Mouse (Mus musculus) embryonic stem cell, embryonic (primary cell): ENCODE measurements around the gene Mllt11.

ENCODE experiments used
- CTCF ChIA-PET, 4 experiments: fragments of 300-600 bp in 2 of 4; fragments of 350-600 bp in 2 of 4; sonication (Branson Sonifier 250); formaldehyde crosslinking; loops; one replicate each; lab custom pipeline; 2022; ENCODE audit warnings: inconsistent platforms in 2 of 4; lab: Charles Lee
- POLR2A ChIA-PET, 4 experiments: fragments of 300-600 bp in 2 of 4; fragments of 350-600 bp in 2 of 4; sonication (Branson Sonifier 250); formaldehyde crosslinking; loops; one replicate each; lab custom pipeline; 2022; ENCODE audit warnings: antibody characterized with exemption in 4 of 4, inconsistent platforms in 1 of 4; lab: Charles Lee

Gene Mllt11

DNA sequence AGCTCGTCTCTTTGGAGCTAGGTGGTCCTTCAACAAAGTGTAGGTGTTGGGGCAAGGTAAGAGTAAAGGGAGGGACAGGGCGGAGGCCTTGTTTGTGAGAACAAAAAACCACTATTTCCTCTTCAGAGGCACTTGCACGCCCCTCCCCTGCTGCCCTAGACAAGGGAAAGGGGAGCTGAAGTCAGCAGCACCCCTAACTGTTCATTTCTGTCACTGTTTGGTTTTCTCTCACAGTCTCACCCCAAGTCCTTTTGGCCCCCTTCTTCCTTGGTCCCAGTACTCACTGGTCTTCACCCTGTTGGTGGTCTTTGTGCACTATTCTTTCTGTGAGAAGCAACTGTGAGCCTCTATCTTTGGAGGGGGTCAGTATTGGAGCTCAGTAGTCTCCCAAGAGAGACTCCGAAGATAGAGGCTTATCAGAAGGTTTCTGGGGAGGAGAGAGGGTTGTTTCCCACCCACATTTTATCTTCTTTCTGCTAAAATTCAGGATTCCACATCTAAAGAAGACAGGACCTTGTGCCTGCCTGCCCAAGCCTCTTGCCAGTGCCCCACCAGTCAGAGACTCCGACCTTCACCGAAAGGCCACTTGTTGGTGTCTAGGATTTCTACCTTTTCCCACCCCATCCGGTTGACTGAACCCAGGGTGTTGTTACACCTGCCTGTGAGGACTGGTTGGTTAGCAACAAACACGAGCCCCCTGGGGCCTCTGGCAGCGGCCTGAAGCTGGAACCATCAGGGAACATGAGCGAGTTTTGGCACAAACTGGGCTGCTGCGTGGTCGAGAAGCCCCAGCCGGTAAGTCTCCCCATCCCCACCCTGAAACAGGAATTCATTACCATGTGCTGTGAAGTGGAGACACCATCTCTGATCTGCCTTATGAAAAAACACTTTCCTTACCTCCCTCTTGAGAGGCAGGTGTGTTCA is at the start of gene Mllt11:
Gene Mllt11, minus strand, starts transcription at position 874 of the 924 bp plus-strand sequence.
- ChIA-PET CTCF (interaction anchor here (0.5 to 2.1 kb wide), 15 partner anchors 9 to 383 kb away, joined by 3 to 16 read pairs (median 3); partner anchors contain the start of genes Gabpb2 (in 2 of the 4) and Gm128 (in 1 of the 4)), POLR2A (interaction anchor here (0.6 to 19.2 kb wide), 54 partner anchors 7 to 1181 kb away, joined by 3 to 360 read pairs (median 5); partner anchors contain the start of genes Gm128 (in 4 of the 4), Gabpb2 (in 3 of the 4), Bnipl (in 2 of the 4) and Mindy1 (in 2 of the 4))

DNA sequence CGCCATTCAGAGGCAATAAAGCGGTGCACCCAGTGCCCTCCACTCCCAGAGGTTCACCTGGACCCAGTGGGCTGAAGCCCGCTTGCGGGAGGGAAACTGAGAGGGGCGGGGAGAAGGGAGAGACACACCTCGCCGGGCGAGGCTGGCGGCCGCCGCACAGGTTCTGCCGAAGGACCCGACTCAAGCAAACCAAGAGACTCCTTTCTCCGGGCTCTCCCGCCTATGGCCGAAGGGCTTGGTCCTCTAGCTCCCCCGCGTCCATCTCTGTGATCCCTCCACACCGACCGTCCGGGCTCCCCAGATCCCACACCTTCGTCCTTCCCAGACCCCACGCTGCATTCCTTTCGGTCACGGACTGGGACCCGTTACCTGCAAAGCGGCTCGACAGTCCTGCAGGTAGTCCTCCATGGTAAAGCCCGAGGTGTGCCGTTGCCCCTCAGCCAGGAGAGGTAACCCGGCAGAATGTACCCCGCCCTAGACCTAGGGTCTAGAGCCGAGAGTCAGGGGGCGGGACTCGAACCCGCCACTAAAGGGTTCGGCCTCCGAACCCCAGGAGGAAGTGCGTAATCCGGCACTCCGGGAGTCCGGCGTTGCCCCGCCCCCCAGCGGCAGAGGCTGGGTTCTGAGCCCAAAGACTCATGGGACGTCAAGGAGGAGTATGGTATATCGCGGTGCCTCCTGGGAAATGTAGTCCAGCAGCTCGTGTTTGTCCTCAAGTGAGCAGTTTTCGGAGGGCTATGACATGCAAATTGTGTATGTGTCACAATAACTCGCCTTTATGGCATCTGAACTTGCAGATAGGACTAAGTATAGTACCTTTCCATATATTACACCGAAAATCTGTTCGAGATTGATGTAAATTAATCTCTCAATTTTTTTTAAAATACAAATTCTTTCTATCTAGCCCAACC is 49.5 kb upstream of the Mllt11 start, which contains the start of the genes Mindy1 and Prune1:
Gene Mindy1, plus strand, starts transcription at position 130 of the 911 bp plus-strand sequence.
Gene Prune1, minus strand, starts transcription at position 861 of the 911 bp plus-strand sequence.
- ChIA-PET POLR2A (interaction anchor here (0.6 to 5.9 kb wide), 51 partner anchors 8 to 1198 kb away, joined by 3 to 51 read pairs (median 4); partner anchors contain the start of genes Cdc42se1 (in 2 of the 4), Cers2 (in 2 of the 4), Mllt11 (in 2 of the 4) and Bnipl (in 1 of the 4)), CTCF (interaction anchor here (0.6 to 1.6 kb wide), 13 partner anchors 9 to 868 kb away, joined by 3 to 5 read pairs (median 3); partner anchors contain the start of genes Cers2 (in 1 of the 4) and Gabpb2 (in 1 of the 4))

DNA sequence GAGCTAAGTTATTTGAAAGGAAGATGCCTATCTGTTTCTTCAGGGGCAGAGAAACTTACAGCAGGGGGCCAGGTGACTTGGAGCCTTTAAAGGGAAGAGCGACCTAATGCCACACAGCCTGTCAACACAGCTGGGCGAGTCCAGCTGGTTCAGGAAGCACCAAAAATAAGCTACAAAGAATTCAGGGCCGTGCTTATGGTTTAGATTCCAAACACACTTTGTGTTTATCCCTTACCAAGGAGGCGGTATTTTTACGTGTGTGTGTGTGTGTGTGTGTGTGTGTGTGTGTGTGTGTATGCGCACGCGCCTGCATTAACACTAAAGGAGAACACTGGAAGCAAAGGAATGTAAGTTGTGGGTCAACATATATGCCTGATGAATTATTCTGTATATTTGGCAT is 48.8 kb upstream of the Mllt11 start:
- ChIA-PET POLR2A (interaction anchor here in 3 of 4 experiments (0.6 to 5.9 kb wide), 26 partner anchors 7 to 1198 kb away, joined by 3 to 51 read pairs (median 6); partner anchors contain the start of genes Cdc42se1 (in 2 of the 3), Cers2 (in 2 of the 3), Mllt11 (in 2 of the 3) and Bnipl (in 1 of the 3)), CTCF (interaction anchor here in 3 of 4 experiments (0.7 to 1.6 kb wide), 4 partner anchors 14 to 66 kb away, joined by 3 to 5 read pairs (median 4); no protein-coding TSS in a partner anchor)

DNA sequence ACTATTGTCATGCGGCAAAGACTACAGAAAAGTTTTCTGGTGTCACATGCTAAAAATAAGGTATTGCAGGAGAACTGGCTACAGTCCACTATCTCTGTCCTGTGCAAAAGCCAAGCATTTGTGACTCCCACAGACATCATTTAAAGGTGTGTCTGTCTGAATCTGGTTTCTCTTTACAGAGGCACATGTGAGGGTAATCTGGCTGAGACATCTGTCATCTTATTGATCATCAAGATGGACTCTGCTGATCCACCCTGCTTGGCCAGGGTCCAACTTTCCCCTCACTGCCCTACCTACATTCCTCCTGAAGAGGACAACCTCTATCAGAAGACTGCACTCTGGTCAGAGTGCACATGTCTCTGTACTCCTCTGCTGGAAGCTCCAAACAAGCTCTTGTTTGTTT is 45.2 kb upstream of the Mllt11 start:
- ChIA-PET POLR2A (interaction anchor here in 3 of 4 experiments (0.5 to 5.7 kb wide), 24 partner anchors 9 to 653 kb away, joined by 3 to 36 read pairs (median 5); partner anchors contain the start of genes Gm128 (in 1 of the 3), Mllt11 (in 1 of the 3) and Zfp687 (in 1 of the 3)), CTCF (interaction anchor here in 2 of 4 experiments (0.5 to 1.1 kb wide), 4 partner anchors 14 to 720 kb away, joined by 3 to 12 read pairs (median 4); no protein-coding TSS in a partner anchor)

DNA sequence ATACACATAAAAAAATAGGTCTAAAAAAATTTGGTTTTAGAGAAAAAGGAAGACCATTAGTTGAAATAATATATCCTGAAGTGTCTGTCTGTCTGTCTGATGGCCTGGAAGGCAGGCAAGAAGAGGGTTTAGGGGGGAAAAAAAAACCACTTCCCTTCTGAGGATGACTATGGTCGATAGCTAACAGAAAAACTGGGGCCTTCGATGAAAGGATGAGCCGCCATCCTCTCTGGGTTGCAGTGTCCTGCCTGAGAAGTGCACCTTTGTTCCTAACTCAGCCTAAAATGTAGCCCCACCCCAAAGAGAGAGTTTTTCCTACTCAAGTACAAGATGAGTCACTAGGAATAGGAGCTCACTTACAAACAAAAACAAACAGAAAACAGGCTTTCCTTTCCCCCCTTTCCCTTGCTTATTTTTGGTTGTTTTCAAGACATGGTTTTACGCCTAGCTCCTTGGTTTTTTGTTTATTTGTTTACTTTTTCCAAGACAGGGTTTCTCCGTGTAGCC is 44.5 kb upstream of the Mllt11 start:
- POLR2A ChIA-PET = interaction anchor here in 3 of 4 experiments (0.6 to 5.7 kb wide), 18 partner anchors 10 to 261 kb away, joined by 3 to 36 read pairs (median 5); partner anchors contain the start of genes Gm128 (in 1 of the 3) and Zfp687 (in 1 of the 3)
- CTCF ChIA-PET = interaction anchor here in 2 of 4 experiments (0.9 to 1.1 kb wide), 2 partner anchors 13 to 16 kb away, joined by 3 to 6 read pairs; no protein-coding TSS in a partner anchor

DNA sequence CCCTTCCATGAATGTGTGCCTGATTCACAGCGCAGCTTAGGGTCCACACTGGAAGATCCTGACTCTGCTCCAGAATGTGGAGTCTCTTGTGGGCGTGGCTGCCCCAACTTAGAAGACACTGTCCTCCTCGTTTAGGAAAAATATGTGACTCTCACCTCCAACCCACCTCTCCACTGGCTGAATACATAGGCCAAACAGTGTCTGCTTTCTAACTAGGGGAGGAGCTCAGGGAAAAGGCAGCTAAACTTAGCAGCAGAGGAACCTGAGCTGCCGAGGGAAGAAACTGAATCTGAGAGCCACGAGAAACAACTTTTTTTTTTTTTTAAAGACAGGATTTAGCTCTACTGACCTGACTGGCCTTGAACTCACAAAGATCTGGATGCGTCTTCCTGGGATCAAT is 43.2 kb upstream of the Mllt11 start:
- CTCF ChIA-PET = interaction anchor here in 3 of 4 experiments (0.5 to 1.0 kb wide), 3 partner anchors 58 to 172 kb away, joined by 3 read pairs; partner anchors contain the start of gene Gabpb2 (in 1 of the 3)
- POLR2A ChIA-PET = interaction anchor here in 3 of 4 experiments (0.6 to 5.7 kb wide), 16 partner anchors 8 to 698 kb away, joined by 3 to 36 read pairs (median 4); partner anchors contain the start of gene Zfp687 (in 1 of the 3)

GRCm38 (mm10) chr3:95274453-95274852 is 42.5 kb upstream of the Mllt11 start:
- ChIA-PET POLR2A (interaction anchor here in 3 of 4 experiments (0.6 to 5.7 kb wide), 17 partner anchors 7 to 235 kb away, joined by 3 to 36 read pairs (median 3); partner anchors contain the start of genes Bnipl (in 1 of the 3), Mindy1 (in 1 of the 3) and Prune1 (in 1 of the 3)), CTCF (interaction anchor here in 3 of 4 experiments (0.5 to 1.0 kb wide), 5 partner anchors 51 to 298 kb away, joined by 3 to 17 read pairs (median 3); partner anchors contain the start of gene Gabpb2 (in 1 of the 3))

- ChIA-PET POLR2A (interaction anchor here in 2 of 4 experiments (0.6 to 5.7 kb wide), 10 partner anchors 8 to 305 kb away, joined by 3 to 36 read pairs (median 3); partner anchors contain the start of genes Prune1 (in 2 of the 2), Bnipl (in 1 of the 2), Gabpb2 (in 1 of the 2) and Mindy1 (in 1 of the 2)), CTCF (interaction anchor here in 2 of 4 experiments (0.5 to 0.7 kb wide), 4 partner anchors 40 to 297 kb away, joined by 3 to 17 read pairs (median 4); no protein-coding TSS in a partner anchor)
Measured at GRCm38 (mm10) chr3:95273471-95273870, 41.5 kb upstream of the Mllt11 start.

DNA sequence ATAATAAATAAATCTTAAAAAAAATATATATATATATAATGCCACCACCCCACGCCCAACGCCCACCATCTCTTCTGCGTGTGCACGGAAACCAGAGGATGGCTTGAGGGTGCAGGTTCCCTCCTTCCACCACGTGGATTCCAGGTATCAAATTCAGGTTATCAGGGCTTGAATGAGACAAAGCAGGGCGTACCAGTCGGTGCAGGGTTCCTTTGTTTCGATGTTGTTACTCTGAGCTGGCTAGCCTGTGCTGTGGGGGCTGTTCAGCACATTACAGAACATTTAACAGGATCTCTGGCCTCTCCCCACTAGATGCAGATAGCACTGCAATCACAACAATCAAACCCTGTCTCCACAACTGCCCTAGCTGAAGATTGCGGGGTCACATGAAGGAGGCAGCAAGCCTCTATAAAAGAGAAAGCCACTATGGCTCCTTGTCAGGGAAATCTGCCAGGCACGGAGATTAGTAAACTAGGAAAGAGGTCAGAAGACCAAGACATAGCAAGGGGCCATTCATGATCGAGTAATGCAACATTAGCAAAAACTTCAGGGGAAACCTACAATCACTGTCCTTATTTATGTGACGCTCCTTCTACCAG is 38.9 kb upstream of the Mllt11 start:
- CTCF ChIA-PET = interaction anchor here in 3 of 4 experiments (0.6 to 1.8 kb wide), 4 partner anchors 22 to 274 kb away, joined by 3 to 7 read pairs (median 4); no protein-coding TSS in a partner anchor
- POLR2A ChIA-PET = interaction anchor here in 3 of 4 experiments (0.5 to 4.6 kb wide), 12 partner anchors 11 to 432 kb away, joined by 3 to 29 read pairs (median 4); partner anchors contain the start of genes Mindy1 (in 2 of the 3), Prune1 (in 2 of the 3), Cdc42se1 (in 1 of the 3) and Gm128 (in 1 of the 3)

- CTCF ChIA-PET = interaction anchor here in 2 of 4 experiments (0.6 to 1.6 kb wide), 4 partner anchors 34 to 747 kb away, joined by 3 to 11 read pairs (median 4); partner anchors contain the start of gene Cers2 (in 1 of the 2)
- POLR2A ChIA-PET = interaction anchor here in 2 of 4 experiments (0.6 to 4.6 kb wide), 11 partner anchors 10 to 431 kb away, joined by 3 to 29 read pairs (median 5); partner anchors contain the start of genes Mindy1 (in 2 of the 2), Prune1 (in 2 of the 2) and Gm128 (in 1 of the 2)
Measured at GRCm38 (mm10) chr3:95269789-95270188, 37.8 kb upstream of the Mllt11 start.

- CTCF ChIA-PET = no interaction called here
- POLR2A ChIA-PET = interaction anchor here in 1 of 4 experiments (1.4 to 2.4 kb wide), 4 partner anchors 10 to 127 kb away, joined by 3 to 6 read pairs (median 4); no protein-coding TSS in a partner anchor
Measured at GRCm38 (mm10) chr3:95267855-95268254, 35.9 kb upstream of the Mllt11 start.

GRCm38 (mm10) chr3:95266052-95266451 is 34.1 kb upstream of the Mllt11 start:
- POLR2A ChIA-PET = interaction anchor here in 3 of 4 experiments (0.8 to 1.7 kb wide), 9 partner anchors 9 to 47 kb away, joined by 3 to 7 read pairs (median 4); partner anchors contain the start of genes Bnipl (in 1 of the 3), Gm128 (in 1 of the 3), Mindy1 (in 1 of the 3) and Prune1 (in 1 of the 3)
- CTCF ChIA-PET = interaction anchor here in 2 of 4 experiments (0.6 to 0.8 kb wide), 3 partner anchors 49 to 274 kb away, joined by 5 to 8 read pairs (median 6); partner anchors contain the start of gene Gabpb2 (in 1 of the 2)

GRCm38 (mm10) chr3:95264724-95265123 is 32.8 kb upstream of the Mllt11 start:
- ChIA-PET CTCF (no interaction called here), POLR2A (interaction anchor here in 1 of 4 experiments (1.5 to 1.9 kb wide), 2 partner anchors 34 to 46 kb away, joined by 4 to 7 read pairs; no protein-coding TSS in a partner anchor)

DNA sequence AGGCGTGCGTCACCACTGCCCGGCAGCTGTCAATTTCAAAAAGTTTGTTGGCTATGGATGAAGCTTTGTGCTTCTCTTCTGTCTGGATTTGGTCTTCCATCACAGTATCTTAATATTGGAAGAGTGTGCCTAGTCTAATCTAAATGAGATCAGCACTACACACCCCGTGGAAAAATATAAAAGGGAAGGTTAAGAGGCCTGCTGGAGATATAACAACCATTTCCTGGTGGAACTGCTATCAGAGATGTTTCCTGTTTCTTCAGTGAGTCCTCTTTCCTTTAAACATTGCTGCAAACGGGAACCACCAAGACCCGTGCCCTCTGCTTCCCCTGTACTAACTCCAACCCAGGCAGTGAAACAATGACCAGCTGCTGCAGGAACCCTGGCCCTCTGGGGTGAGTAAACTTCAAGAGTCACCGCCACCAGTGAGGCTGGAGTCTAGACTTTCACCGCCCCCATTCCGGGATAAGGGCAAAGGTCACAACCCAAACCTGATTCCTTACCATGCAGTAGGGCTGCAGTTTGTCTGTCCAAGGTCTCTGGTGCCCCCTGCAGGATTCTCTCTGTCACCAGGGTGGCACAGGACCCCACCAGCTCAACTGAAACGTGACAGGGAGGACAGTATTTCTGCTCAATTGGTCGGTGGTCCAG is 31.2 kb upstream of the Mllt11 start:
- ChIA-PET CTCF (interaction anchor here (0.5 to 2.1 kb wide), 21 partner anchors 12 to 415 kb away, joined by 3 to 10 read pairs (median 4); partner anchors contain the start of genes Bnipl (in 1 of the 4), Gabpb2 (in 1 of the 4) and Tnfaip8l2 (in 1 of the 4)), POLR2A (interaction anchor here (0.6 to 2.1 kb wide), 21 partner anchors 9 to 325 kb away, joined by 3 to 10 read pairs (median 3); partner anchors contain the start of genes Gm128 (in 2 of the 4), Prune1 (in 2 of the 4), Cdc42se1 (in 1 of the 4) and Gabpb2 (in 1 of the 4))
